Mouse (Mus musculus) forebrain, embryonic 14.5 days (tissue): ENCODE measurements at regions not wholly inside any gene's neighbourhood (a gene's known extent, or its start where the extent isn't known, plus 50 kb on each side); places are given as distances from the start of the nearest gene placed in this dataset.

Experiments
- ATAC-seq: fragments of 200-750 bp; cut with Nextera tagmentation; 2 replicates; pipeline ENCODE4 v1.8.0; 2017; ENCODE audit warnings: mild to moderate bottlenecking, moderate library complexity
- DNase-seq: peaks from one replicate; pipeline ENCODE4 v3.0.0-alpha.2; 2015; ENCODE audit warnings: low spot score
- H3K27ac ChIP-seq: fragments of 300-500 bp; sonication (generic); 2 replicates; pipeline ENCODE4 v1.5.1; 2014; ENCODE audit warnings: low read depth, mild to moderate bottlenecking, control low read depth, low read length, moderate library complexity
- H3K27me3 ChIP-seq: fragments of 300-500 bp; sonication (generic); replicated peaks from 2 replicates; pipeline ENCODE4 v1.6.1; 2014; ENCODE audit warnings: low read length, control low read depth, mixed read lengths; ENCODE audit not compliant: control insufficient read depth, insufficient read depth
- H3K36me3 ChIP-seq: fragments of 300-500 bp; sonication (generic); 2 replicates; pipeline ENCODE4 v1.6.1; 2014; ENCODE audit warnings: low read length, control low read depth; ENCODE audit not compliant: control insufficient read depth, insufficient read depth
- H3K4me1 ChIP-seq: fragments of 300-500 bp; sonication (generic); 2 replicates; pipeline ENCODE4 v1.6.1; 2014; ENCODE audit warnings: antibody characterized with exemption, low read length, control low read depth; ENCODE audit not compliant: control insufficient read depth, insufficient read depth
- H3K4me2 ChIP-seq: fragments of 300-500 bp; sonication (generic); 2 replicates; pipeline ENCODE4 v1.6.1; 2014; ENCODE audit warnings: mild to moderate bottlenecking, control low read depth, low read length
- H3K4me3 ChIP-seq: fragments of 300-500 bp; sonication (generic); 2 replicates; pipeline ENCODE4 v1.5.1; 2014; ENCODE audit warnings: low read depth, low read length, control low read depth
- H3K9ac ChIP-seq: fragments of 300-500 bp; sonication (generic); 2 replicates; pipeline ENCODE4 v1.6.1; 2014; ENCODE audit warnings: mild to moderate bottlenecking, low read length, control low read depth, moderate library complexity
- H3K9me3 ChIP-seq: fragments of 300-500 bp; sonication (generic); replicated peaks from 2 replicates; pipeline ENCODE4 v1.6.1; 2016; ENCODE audit warnings: low read length, control low read depth, mixed read lengths; ENCODE audit not compliant: control insufficient read depth
- WGBS: fragments of 180-500 bp; shearing (Covaris S2); extraction: QIAGEN DNeasy Blood & Tissue Kit; methylation state at CpG from one replicate; pipeline ENCODE4 v1.1.7; 2014; 5-methylcytosine and 5-hydroxymethylcytosine counted together

DNA sequence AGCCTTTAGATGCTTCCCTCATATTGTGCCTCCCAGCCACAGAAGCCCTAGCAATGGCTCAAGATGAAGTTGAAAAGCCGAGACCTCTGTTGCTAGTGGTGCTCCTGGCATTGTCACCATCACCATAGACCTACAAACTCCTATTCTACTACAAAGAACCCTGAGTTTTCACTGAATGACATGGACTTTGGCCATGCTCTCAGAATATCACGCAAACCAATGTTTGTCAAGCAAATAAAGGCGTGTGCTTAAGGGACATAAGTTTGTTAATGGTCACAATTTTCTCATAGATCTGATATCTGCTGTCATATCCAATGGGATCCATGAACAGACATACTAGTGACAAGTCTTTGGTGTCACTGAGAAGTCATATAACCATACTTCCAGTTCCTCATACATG, 123.8 kb upstream of the Cd180 start:
- Histone ChIP-seq H3K36me3 (no peaks in the 10 kb centered on the region), H3K9me3 (no peaks in the 10 kb centered on the region), H3K27me3 (no peaks in the 10 kb centered on the region), H3K4me2 (no peak overlapping the region), H3K9ac (no peak overlapping the region), H3K27ac (no peak overlapping the region), H3K4me3 (no peak overlapping the region), H3K4me1 (no peaks in the 10 kb centered on the region)
- WGBS, result 90% methylated on average over 3 of the region's 3 CpGs
- ATAC-seq (no peak), DNase-seq (no peak)

DNA sequence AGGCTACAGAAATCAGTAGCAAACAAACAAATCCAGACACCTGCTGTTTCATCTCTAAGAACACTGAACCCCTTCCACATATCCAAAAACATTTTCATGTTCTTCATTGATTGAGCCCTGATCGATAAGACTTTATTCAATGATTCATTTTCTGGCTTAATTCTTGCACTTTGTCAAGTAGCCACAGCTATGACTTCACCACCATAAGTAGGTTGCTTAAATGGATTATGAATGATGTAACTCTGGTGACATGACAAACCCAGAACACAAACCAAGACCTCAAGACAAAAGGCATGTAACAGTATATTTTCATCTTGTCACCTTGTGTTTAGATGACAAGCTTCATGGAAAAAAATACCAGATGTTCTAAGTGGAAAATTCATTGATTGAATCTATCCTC, 123.1 kb upstream of the Cd180 start:
- Histone ChIP-seq H3K9me3 (no peaks in the 10 kb centered on the region), H3K9ac (no peak overlapping the region), H3K36me3 (no peaks in the 10 kb centered on the region), H3K27me3 (no peaks in the 10 kb centered on the region), H3K4me3 (no peak overlapping the region), H3K27ac (no peak overlapping the region), H3K4me2 (no peak overlapping the region), H3K4me1 (no peaks in the 10 kb centered on the region)
- ATAC-seq (no peak), DNase-seq (no peak)
- 88% methylated on average over 1 of the region's 1 CpGs for WGBS

DNA sequence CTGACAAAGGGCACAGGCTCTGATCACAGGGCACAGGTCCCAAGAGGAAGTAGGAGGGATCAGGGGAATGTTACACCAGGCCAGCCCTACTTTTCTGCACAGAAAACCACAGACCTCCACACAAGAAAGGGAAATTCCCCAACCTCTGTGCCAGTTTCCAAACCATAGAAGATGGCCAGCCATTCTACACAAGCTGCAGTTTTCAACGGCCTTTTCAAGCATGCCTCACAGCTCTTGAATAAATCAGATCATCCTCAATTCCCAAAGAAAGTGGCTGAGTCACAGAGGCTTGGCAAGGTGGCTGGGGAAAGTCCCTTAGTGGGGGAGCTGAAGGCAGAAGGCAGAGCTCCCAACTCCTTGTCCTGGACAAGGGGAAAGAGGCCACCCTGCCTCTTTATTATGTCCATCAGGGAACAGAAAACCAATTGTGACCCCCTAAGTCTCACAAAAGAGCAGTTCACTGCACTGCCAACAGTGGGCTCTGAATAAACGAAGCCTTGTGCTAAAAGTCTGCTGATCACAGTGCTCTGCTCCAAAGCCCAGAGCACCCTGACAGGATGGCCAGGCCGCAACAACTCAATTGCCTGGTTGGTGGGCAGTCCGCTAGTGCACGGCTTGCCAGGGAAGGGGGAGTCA, 120.0 kb upstream of the Cd180 start:
- H3K9ac ChIP-seq, result no peak overlapping the region
- no peaks in the 10 kb centered on the region for H3K36me3 ChIP-seq
- H3K27me3 ChIP-seq, result no peaks in the 10 kb centered on the region
- no peaks in the 10 kb centered on the region for H3K4me1 ChIP-seq
- peak; percentile 30 for DNase-seq
- no peak overlapping the region for H3K4me3 ChIP-seq
- H3K4me2 ChIP-seq, result no peak overlapping the region
- H3K27ac ChIP-seq, result no peak overlapping the region
- H3K9me3 ChIP-seq, result no peaks in the 10 kb centered on the region
- 27% methylated on average over 5 of the region's 5 CpGs for WGBS
- ATAC-seq, result 0 out of 2 replicates have a peak, but pooled peaks have one; percentile 37

DNA sequence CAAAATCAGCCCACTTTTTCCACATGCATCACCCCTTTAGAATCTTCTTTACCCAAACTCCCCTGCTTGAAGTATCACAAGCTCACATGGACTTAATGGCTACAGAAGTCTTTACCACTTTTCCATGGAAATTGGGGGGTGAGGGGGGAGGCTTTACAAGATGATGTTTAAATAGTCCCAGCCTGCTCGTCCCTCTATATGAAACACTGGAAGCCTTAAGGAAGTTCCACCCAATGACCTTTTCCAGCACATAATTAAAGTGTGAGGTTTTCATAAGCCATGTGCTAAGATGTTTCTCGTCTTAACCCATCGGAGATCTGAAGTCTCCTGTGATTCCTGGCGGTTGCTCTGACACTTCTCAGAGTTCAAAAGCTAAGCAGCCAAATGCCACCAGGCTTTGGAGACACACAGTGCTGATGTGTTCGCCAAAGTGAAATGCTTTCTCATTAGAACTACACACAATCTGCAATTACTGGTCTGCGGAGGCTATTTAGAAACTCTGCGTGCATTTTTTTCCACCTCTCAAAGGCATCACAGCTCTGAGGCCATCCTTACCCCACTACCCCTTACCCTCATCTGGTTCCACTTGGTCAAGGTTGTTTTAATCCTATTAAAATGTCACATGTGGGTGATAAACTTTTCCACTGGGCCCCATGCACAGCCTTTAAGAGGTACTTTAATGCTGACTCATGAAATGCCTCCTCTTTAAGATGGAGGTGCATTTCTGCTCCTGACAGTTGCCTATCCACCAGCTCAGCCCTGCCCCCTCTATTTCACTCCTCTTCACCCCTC, 116.3 kb upstream of the Cd180 start:
- Histone ChIP-seq H3K4me3 (no peak overlapping the region), H3K9me3 (no peaks in the 10 kb centered on the region), H3K9ac (no peak overlapping the region), H3K27me3 (no peaks in the 10 kb centered on the region), H3K4me1 (no peaks in the 10 kb centered on the region), H3K4me2 (no peak overlapping the region), H3K27ac (no peak overlapping the region), H3K36me3 (no peaks in the 10 kb centered on the region)
- WGBS, result 78% methylated on average over 7 of the region's 7 CpGs
- ATAC-seq (no peak), DNase-seq (no peak)

DNA sequence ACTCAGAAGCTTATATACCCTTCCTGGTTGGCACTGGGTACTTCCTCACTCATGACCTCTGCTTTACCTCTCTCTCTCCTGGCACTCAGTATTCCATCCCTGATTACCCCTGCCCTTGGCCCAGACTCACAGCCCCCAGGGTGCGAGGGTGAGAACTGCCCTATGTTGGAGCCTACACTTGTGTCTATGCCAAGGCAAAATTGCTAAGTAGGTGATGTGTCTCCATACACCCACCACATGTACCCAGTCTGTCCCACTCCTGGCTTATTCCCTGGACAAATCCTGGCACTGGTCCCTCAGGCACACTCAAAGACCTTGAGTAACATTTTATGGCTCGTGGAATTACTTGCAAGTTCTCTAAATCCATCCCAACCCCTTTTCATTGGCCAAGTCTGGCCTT, 114.5 kb upstream of the Cd180 start:
- ATAC-seq (no peak), DNase-seq (no peak)
- Histone ChIP-seq H3K9ac (no peak overlapping the region), H3K4me2 (no peak overlapping the region), H3K4me3 (no peak overlapping the region), H3K4me1 (no peaks in the 10 kb centered on the region), H3K27me3 (no peaks in the 10 kb centered on the region), H3K36me3 (no peaks in the 10 kb centered on the region), H3K27ac (no peak overlapping the region), H3K9me3 (no peaks in the 10 kb centered on the region)
- WGBS, result 84% methylated on average over 2 of the region's 2 CpGs

DNA sequence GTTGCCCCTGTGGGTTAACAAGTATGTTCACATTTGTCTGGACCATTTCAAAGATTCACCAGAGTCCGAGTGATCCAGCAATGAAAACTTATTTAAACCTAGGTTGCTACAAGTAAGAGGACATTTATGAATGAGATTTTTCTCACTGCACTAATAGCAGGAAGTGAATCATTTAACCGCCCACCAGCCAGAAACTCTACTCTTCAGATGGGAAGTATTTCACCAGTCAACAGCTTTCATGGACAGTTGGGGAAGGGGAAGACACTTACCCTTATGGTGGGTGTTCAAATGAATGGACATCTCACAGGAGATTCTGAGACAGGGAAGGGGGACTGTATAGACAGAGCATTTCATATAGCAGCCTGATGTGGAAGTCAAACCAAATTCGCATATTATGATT, 113.7 kb upstream of the Cd180 start:
- Histone ChIP-seq H3K36me3 (no peaks in the 10 kb centered on the region), H3K4me3 (no peak overlapping the region), H3K9ac (no peak overlapping the region), H3K4me1 (no peaks in the 10 kb centered on the region), H3K4me2 (no peak overlapping the region), H3K27me3 (no peaks in the 10 kb centered on the region), H3K9me3 (no peaks in the 10 kb centered on the region), H3K27ac (no peak overlapping the region)
- WGBS, result 97% methylated on average over 3 of the region's 3 CpGs
- ATAC-seq (no peak), DNase-seq (no peak)

DNA sequence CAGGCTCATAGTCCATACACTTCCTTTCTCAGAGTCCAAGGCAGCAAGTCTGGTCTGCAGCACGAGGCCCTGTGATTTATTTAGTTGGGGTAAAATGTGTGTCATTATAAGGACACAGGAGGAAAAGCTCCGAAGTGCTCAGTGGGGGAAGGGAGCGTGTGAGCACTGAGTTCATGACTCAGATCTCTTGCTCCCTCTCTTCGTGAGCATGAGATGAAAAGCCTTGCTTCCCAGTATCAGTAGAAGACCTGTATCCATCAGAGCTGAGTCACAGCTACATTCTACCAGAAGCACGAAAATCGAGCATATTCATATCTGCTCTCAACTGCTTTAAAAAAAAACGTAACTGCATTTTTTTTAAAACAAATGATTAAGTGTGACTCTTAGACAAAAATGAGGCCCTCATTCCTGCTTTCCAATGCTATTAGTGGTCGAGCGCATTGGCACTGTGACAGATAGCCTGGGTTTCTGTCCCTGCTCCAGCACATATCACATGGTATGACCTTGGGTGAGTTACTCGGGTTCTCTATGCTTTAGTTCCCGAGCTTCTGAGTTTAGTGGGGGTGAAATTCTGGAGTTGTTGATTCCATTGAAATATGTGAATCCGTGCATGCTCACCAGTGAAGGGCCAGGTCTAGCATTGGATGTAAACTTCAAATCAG, 109.2 kb upstream of the Cd180 start:
- WGBS, result 88% methylated on average over 12 of the region's 12 CpGs
- no peak for DNase-seq
- H3K9ac ChIP-seq, result no peak overlapping the region
- H3K4me3 ChIP-seq, result no peak overlapping the region
- H3K27ac ChIP-seq, result no peak overlapping the region
- H3K27me3 ChIP-seq, result no peaks in the 10 kb centered on the region
- H3K4me2 ChIP-seq, result no peak overlapping the region
- H3K4me1 ChIP-seq, result no peaks in the 10 kb centered on the region
- H3K36me3 ChIP-seq, result no peaks in the 10 kb centered on the region
- ATAC-seq, result no peak
- H3K9me3 ChIP-seq, result no peaks in the 10 kb centered on the region

DNA sequence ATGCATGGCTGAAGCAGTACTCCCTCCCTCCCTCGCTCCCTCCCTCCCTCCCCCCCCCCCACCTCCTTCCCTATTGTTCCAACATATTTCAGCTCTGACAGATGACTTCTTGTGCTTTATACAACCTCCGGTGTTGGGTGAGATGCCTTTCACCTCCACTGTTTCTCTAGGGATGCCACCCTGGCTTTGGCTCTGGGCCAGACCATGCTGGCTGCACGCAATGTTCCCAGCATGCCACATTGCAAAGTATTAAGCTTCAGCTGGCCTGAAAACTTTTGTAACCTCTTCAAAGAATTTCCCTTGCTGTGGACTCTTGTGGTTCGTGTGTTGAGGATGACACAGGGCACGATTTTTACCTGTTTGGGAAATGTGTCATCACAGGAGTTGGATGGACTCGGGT, 107.1 kb upstream of the Cd180 start:
- H3K27ac ChIP-seq, result no peak overlapping the region
- no peak overlapping the region for H3K4me3 ChIP-seq
- H3K9me3 ChIP-seq, result no peaks in the 10 kb centered on the region
- no peaks in the 10 kb centered on the region for H3K27me3 ChIP-seq
- no peak for DNase-seq
- peaks cover 5% of the 10 kb centered on the region; the same call in 1 of the 2 replicates for H3K4me1 ChIP-seq
- H3K36me3 ChIP-seq, result no peaks in the 10 kb centered on the region
- H3K4me2 ChIP-seq, result no peak overlapping the region
- WGBS, result 54% methylated on average over 6 of the region's 6 CpGs
- no peak overlapping the region for H3K9ac ChIP-seq
- ATAC-seq, result no peak
